Mouse (Mus musculus): ENCODE results near the gene Gpr107. TPM values are rescaled to one million over a fixed set of nuclear protein-coding genes. Genes with fewer than 3 reads are reported as not detected.
A peak's percentile ranks its signal among the peaks of the same experiment; 100 is the strongest.

Gpr107 gene
- polyA plus RNA-seq, 1 experiment from 2014 or later, result 37.5 TPM

DNA sequence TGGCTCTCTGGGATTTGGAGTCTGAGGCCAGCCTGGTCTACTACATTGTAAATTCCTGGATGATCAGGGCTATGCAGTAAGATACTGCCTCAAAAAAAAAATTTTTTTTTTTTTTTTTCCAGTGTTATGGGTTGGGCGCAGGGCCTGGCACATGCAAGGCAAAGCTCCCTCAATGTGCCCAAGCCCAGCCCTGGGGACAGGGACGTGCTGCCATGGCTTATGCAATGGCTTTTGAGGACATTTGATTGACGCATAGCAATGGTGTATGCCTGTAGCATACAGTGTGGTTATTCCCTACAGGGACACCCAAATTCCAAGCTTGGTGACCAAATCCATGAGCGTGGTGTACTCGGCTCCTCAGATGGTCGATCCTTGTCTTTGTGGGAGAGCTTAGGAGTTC is 87.7 kb downstream of the Gpr107 start:
- WGBS, result 88% methylated on average over 6 of the region's 6 CpGs
- no peak overlapping the region for H3K9ac ChIP-seq (replicated peaks)
- no peak overlapping the region for H3K4me3 ChIP-seq (replicated peaks)
- peak overlapping the region; percentile 35; the same call in 1 of the 2 replicates for H3K4me2 ChIP-seq (replicated peaks)
- H3K27me3 ChIP-seq, result peaks cover 30% of the 10 kb centered on the region
- ATAC-seq, result no peak
- H3K4me1 ChIP-seq (replicated peaks), result peaks cover 15% of the 10 kb centered on the region
- H3K9me3 ChIP-seq, result no peaks in the 10 kb centered on the region
- no peak overlapping the region for H3K27ac ChIP-seq
- H3K36me3 ChIP-seq, result no peaks in the 10 kb centered on the region

DNA sequence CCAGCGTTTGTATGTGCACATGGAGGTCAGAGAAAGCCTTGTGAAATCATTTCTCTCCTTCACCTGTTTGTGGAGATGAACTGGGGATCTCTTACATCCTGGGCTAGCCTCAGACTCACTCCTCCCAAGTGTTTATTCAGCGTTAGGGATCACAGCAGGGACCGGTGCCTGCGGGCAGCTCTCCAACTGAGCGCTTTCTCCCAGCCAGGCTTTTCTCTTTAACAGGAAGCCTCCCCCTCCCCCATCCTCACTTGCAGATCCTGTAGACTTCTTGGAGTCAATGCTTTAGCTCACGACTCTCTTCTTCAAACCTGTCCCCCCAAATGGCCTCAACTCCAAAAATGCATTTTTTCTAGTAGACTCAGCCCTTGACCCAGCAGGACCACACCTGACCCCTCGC is 89.5 kb downstream of the Gpr107 start:
- no peak for ATAC-seq
- no peak overlapping the region for H3K27ac ChIP-seq

DNA sequence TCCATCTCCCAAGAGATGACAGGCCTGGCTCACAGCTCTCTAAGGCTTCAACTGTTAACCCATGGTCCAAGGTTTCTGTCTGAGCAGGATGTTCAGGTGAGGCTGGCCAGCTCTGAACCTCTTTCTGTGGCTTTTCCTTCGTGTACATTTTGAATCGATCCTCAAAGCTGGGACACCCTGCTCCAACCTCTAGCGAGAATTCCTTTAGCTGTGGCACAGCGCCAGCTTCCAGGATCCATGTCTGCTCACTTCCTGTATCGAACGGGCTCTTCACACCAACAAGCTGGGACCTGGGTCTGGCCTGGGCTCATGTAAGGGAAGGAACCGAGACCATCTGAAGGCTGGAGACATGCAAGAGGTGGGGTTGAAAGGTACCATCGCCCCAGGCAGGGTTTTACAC is 92.1 kb downstream of the Gpr107 start:
- Histone ChIP-seq H3K9me3 (no peaks in the 10 kb centered on the region), H3K36me3 (peaks cover 12% of the 10 kb centered on the region), H3K4me2 (replicated peaks) (peak overlapping the region; percentile 88; the same call in 1 of the 2 replicates), H3K4me1 (replicated peaks) (peaks cover 47% of the 10 kb centered on the region), H3K27me3 (peaks cover 32% of the 10 kb centered on the region), H3K4me3 (replicated peaks) (no peak overlapping the region), H3K9ac (replicated peaks) (no peak overlapping the region), H3K27ac (no peak overlapping the region)
- WGBS, result 90% methylated on average over 8 of the region's 8 CpGs
- no peak for ATAC-seq

More for the DNA sequence above, 89.5 kb downstream of the Gpr107 start:
- H3K9me3 ChIP-seq, result no peaks in the 10 kb centered on the region
- H3K4me1 ChIP-seq (replicated peaks), result peaks cover 22% of the 10 kb centered on the region
- no peak overlapping the region for H3K4me3 ChIP-seq (replicated peaks)
- 9% methylated on average over 7 of the region's 7 CpGs for WGBS
- H3K36me3 ChIP-seq, result no peaks in the 10 kb centered on the region
- peaks cover 32% of the 10 kb centered on the region for H3K27me3 ChIP-seq
- H3K4me2 ChIP-seq (replicated peaks), result no peak overlapping the region
- no peak overlapping the region for H3K9ac ChIP-seq (replicated peaks)

DNA sequence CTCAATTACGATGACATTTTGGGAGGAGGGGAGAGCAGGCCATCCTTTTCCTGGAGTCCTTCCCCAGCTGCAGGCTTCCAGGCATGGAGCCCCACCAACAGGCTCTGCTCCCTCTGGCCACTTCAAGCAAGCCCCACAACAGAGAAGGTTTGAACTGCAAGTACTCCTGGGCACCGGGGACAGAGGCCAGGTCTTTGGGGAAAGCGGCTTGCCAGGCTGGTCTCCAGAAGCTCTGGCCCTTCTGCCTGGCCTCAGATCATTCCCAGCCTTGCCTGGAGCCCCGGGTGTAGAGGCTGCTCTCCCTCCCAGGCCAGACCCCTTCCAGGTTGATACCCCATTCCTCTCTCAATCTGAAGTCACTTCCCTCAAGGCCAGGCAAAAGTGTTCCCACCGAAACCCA is 92.9 kb downstream of the Gpr107 start:
- 10% methylated on average over 5 of the region's 5 CpGs for WGBS
- Histone ChIP-seq H3K9me3 (no peaks in the 10 kb centered on the region), H3K4me1 (replicated peaks) (peaks cover 51% of the 10 kb centered on the region), H3K27ac (peak overlapping the region; percentile 87), H3K36me3 (peaks cover 17% of the 10 kb centered on the region), H3K4me2 (replicated peaks) (peak overlapping the region; percentile 88), H3K9ac (replicated peaks) (peak overlapping the region; percentile 98), H3K4me3 (replicated peaks) (peak overlapping the region; percentile 96), H3K27me3 (peaks cover 32% of the 10 kb centered on the region)
- peak; percentile 3; the same call in 1 of the 2 replicates for ATAC-seq

DNA sequence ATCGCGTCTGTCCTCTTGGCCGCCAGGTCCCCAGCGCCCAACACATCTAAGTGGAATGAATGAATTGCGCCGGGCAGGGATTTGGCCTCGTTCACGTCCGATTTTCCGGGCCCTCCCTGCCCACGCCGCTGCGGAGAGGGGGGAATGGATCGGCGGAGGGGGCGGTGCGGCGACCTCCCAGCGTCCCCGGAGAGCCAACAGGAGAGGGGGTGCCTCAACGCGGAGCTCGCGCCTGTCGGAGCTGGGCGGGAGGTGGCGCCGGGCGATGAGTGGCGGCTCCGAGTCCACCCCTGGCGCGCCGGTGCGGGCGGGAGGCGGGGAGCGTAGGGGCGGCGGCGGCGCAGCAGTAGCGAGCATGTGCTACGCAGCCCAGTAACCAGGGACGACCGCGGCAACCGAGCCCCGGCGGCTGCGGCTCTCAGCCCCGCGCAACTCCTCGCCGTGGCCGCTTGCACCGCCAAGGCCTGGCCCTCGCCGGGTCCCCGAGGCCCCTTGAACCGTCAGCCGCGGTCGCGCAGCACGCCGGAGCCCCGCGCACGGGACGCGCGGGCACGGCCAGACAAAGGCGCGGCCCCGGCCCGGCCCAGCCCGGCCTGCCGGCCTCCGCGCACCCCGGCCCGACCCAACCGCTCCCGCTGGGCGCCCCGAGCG is 93.5 kb downstream of the Gpr107 start, which contains the start of gene Ncs1:
Gene Ncs1 (plus strand): TSS at position 333 of the 651 bp plus-strand sequence.
- no peaks in the 10 kb centered on the region for H3K9me3 ChIP-seq
- peaks cover 57% of the 10 kb centered on the region for H3K4me1 ChIP-seq (replicated peaks)
- peaks cover 32% of the 10 kb centered on the region for H3K27me3 ChIP-seq
- H3K36me3 ChIP-seq, result peaks cover 17% of the 10 kb centered on the region
- H3K4me3 ChIP-seq (replicated peaks), result peak within 1 kb of the TSS; percentile 96
- peak within 1 kb of the TSS; percentile 87 for H3K27ac ChIP-seq
- ATAC-seq, result peak; percentile 88
- peak within 1 kb of the TSS; percentile 88 for H3K4me2 ChIP-seq (replicated peaks)
- under 1% methylated on average over 56 of the region's 89 CpGs for WGBS
- peak within 1 kb of the TSS; percentile 98 for H3K9ac ChIP-seq (replicated peaks)

DNA sequence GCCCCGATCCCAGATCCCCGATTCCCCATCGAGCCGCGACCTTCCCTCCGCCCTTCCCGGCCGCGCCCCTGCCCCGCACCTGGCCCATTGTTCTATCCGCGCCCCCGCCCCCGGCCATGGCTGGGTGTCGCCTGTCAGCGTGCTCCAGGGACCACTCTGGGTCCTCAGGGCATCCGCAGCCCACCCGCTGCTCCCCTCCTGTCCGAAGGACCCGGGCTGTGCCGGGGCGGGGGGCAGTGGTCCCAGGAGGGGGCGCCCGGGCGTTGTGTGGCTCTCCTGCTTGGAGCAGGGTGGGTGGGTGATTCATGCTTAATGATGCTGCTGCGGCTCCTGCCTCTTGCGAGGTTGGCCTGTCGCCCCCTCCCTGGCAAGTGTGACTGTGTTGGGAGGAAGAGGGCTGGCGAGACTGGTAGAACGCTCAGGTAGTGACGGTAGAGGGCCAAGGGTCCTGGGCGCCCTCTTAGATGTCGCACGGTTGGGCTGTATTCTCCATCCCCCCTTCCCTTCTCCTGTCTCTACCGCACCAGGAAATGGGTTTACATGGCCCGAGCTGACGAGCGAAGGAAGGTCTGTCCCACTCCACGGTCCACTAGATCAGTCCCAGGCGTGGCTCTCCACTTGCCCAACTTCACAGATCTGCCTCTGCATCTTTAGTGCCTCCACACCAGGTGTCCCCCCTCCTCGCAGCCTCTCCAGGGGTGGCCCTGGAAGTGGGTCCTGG is 94.3 kb downstream of the Gpr107 start:
- 2% methylated on average over 41 of the region's 41 CpGs for WGBS
- H3K4me1 ChIP-seq (replicated peaks), result peaks cover 64% of the 10 kb centered on the region
- H3K27me3 ChIP-seq, result peaks cover 32% of the 10 kb centered on the region
- H3K36me3 ChIP-seq, result peaks cover 17% of the 10 kb centered on the region
- peak overlapping the region; percentile 87 for H3K27ac ChIP-seq
- peak overlapping the region; percentile 88 for H3K4me2 ChIP-seq (replicated peaks)
- no peaks in the 10 kb centered on the region for H3K9me3 ChIP-seq
- H3K9ac ChIP-seq (replicated peaks), result peak overlapping the region; percentile 98
- peak; percentile 62 for ATAC-seq
- H3K4me3 ChIP-seq (replicated peaks), result peak overlapping the region; percentile 96

DNA sequence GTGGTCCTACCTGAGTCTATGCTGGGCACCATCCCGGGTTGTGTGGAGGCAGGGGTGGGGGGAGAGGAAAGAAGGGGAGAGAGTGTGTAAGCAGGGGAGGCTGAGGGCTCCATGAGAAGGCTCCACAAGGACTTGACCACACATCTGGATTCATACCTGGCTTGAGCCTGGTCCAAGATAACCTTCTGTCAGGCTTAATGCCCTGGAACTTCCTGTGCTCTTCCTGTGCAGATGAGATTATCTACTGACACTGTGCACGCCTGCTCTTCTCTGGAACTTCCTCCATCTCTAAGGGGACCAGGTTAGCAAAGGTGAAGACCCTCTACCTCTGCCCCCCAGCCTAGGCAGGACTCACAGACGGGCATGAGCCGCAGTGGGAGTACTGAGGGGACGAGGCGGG is 96.7 kb downstream of the Gpr107 start:
- peaks cover 66% of the 10 kb centered on the region for H3K4me1 ChIP-seq (replicated peaks)
- 91% methylated on average over 6 of the region's 6 CpGs for WGBS
- H3K36me3 ChIP-seq, result peaks cover 17% of the 10 kb centered on the region
- ATAC-seq, result no peak
- no peaks in the 10 kb centered on the region for H3K9me3 ChIP-seq
- H3K4me3 ChIP-seq (replicated peaks), result no peak overlapping the region
- no peak overlapping the region for H3K27ac ChIP-seq
- no peak overlapping the region for H3K4me2 ChIP-seq (replicated peaks)
- no peak overlapping the region for H3K9ac ChIP-seq (replicated peaks)
- peaks cover 11% of the 10 kb centered on the region for H3K27me3 ChIP-seq

DNA sequence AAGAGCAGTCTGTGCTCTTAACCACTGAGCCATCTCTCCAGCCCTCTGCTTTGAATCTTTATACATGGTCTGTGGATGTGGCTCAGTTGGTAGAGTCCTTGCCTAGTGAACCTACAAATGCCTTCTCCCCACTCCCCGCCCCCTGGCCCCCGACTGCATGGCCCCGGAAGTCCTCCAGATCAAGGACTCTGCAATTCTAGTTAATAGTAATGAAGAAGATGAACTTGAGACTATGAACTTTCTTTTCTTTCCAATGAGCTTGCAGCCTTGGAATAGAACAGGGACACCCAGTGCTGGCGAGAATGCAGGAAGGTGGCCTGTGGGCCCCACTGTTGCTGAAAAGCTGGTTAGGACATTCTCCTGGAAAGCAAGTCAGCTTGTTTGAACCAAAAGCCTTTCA is 100.1 kb downstream of the Gpr107 start:
- WGBS, result 93% methylated on average over 4 of the region's 4 CpGs
- peaks cover 78% of the 10 kb centered on the region for H3K4me1 ChIP-seq (replicated peaks)

DNA sequence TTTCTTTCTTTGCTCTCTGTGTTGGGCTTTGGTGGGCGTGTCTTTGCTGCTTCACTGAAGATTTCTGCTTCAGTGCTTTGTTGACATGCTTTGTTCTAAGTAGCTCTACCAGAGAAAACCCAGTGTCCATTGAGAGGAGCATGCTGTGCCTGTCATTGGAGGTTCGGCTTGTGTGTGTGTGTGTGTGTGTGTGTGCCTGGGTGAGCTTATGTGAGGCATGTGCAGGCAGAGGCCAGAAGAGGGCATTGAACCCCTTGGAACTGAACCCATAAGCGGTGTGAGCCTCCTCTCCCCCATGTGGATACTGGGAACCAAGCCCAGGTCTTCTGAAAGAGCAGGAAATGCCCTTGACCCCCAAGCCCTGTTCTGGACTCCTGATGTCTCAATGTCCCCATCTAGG is 101.3 kb downstream of the Gpr107 start:
- no peak for ATAC-seq
- H3K4me1 ChIP-seq (replicated peaks), result peaks cover 78% of the 10 kb centered on the region
- 34% methylated on average over 3 of the region's 3 CpGs for WGBS

More for the DNA sequence above, 100.1 kb downstream of the Gpr107 start:
- no peak for ATAC-seq
- H3K27me3 ChIP-seq, result no peaks in the 10 kb centered on the region
- no peak overlapping the region for H3K27ac ChIP-seq
- no peaks in the 10 kb centered on the region for H3K9me3 ChIP-seq
- H3K36me3 ChIP-seq, result peaks cover 17% of the 10 kb centered on the region
- no peak overlapping the region for H3K4me2 ChIP-seq (replicated peaks)
- no peak overlapping the region for H3K4me3 ChIP-seq (replicated peaks)
- no peak overlapping the region for H3K9ac ChIP-seq (replicated peaks)

DNA sequence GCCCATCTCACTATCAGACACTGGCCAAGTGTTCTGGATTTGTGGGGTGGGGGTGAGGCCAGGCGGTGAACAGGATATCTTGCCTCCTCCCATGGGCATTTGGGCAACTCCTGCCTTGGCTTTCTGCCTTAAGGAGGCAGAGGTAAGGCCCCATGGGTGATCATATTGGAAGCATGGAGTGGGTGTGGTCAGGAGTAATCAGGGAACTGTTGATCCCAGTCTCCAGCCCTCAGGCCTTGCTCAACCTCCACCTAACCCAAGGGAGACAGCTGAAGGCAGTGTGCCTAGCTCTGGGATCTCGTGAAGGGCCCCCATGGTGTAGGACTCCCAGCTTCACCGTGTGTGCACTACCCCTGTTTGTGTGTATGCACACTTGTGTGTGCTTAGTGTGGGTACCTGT is 102.7 kb downstream of the Gpr107 start:
- Histone ChIP-seq H3K27me3 (no peaks in the 10 kb centered on the region), H3K27ac (no peak overlapping the region), H3K9ac (replicated peaks) (no peak overlapping the region), H3K4me2 (replicated peaks) (no peak overlapping the region), H3K4me3 (replicated peaks) (no peak overlapping the region), H3K9me3 (no peaks in the 10 kb centered on the region), H3K36me3 (no peaks in the 10 kb centered on the region), H3K4me1 (replicated peaks) (peaks cover 80% of the 10 kb centered on the region)
- ATAC-seq, result no peak
- WGBS, result 89% methylated on average over 3 of the region's 3 CpGs

More for the DNA sequence above, 101.3 kb downstream of the Gpr107 start:
- H3K4me2 ChIP-seq (replicated peaks), result no peak overlapping the region
- no peak overlapping the region for H3K4me3 ChIP-seq (replicated peaks)
- H3K9ac ChIP-seq (replicated peaks), result no peak overlapping the region
- H3K9me3 ChIP-seq, result no peaks in the 10 kb centered on the region
- no peak overlapping the region for H3K27ac ChIP-seq
- no peaks in the 10 kb centered on the region for H3K27me3 ChIP-seq
- peaks cover 12% of the 10 kb centered on the region for H3K36me3 ChIP-seq

DNA sequence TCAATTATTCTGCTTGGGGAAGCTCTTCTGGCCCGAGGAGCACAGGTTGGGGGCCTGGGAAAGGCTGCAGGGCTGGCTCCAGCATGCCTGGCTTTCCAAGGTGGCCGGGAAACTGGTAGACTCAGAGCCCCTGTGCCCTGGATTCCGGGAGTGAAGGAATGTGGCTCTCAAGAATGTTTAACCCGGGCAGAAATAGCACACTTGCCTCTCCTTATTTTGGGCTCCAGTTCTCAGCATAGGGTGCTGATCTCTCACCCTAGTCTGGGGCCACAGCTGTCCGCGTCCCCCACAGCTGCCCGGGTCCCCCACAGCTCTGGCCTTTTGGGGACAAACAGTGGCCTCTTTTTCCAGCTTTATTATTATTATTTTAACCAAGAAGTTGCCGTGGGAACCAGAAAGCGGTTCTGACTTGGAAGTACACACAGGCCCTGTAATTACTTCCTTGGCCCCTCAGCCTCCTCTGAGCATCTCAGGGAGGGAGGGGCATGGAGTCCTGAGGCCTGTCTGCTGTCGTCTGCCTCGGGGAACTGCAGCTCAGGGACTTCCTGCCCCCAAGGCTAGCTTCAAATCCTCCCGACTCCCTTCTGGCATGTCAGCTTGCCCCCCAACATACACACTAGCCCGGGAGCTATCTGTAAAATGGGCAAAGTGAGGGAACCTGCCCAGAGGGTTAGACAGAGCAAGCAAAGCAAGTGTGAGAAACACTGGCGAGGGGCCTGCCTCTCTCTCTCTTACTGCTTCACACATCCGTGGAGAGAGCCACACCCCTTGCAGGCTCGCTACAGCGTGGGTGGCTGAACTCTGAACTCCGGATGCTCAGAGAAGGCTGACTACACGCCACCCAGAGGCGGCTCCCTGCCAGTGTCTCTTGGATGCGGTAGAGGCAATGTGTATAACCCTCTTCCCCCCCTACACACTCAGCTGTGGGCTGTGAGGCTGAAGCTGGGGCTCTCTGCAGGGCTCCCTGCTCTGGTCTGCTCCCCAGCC is 104.1 kb downstream of the Gpr107 start:
- Histone ChIP-seq H3K4me2 (replicated peaks) (peak overlapping the region; percentile 19), H3K4me3 (replicated peaks) (no peak overlapping the region), H3K4me1 (replicated peaks) (peaks cover 74% of the 10 kb centered on the region), H3K36me3 (no peaks in the 10 kb centered on the region), H3K27me3 (no peaks in the 10 kb centered on the region), H3K9ac (replicated peaks) (peak overlapping the region; percentile 4; the same call in 1 of the 2 replicates), H3K9me3 (no peaks in the 10 kb centered on the region), H3K27ac (peak overlapping the region; percentile 57)
- WGBS, result 22% methylated on average over 21 of the region's 21 CpGs
- no peak for ATAC-seq
